Mouse (Mus musculus) heart, embryonic 10.5 days (tissue): ENCODE data around the gene Kcnh2. TPM values are rescaled to one million over a fixed set of nuclear protein-coding genes. Genes with fewer than 3 reads are reported as not detected.

ENCODE experiments used
- DNase-seq: peaks from one replicate; pipeline ENCODE4 v3.0.0-alpha.2; 2017; ENCODE audit warnings: low spot score
- H3K27ac ChIP-seq: fragments of 300-500 bp; sonication (generic); 2 replicates; pipeline ENCODE4 v1.5.1; 2016; ENCODE audit warnings: mild to moderate bottlenecking
- H3K27me3 ChIP-seq: fragments of 300-500 bp; sonication (generic); 2 replicates; pipeline ENCODE4 v1.6.1; 2016; ENCODE audit warnings: mild to moderate bottlenecking; ENCODE audit not compliant: poor library complexity, insufficient read depth, severe bottlenecking
- H3K36me3 ChIP-seq: fragments of 300-500 bp; sonication (generic); 2 replicates; pipeline ENCODE4 v1.6.1; 2016; ENCODE audit warnings: mild to moderate bottlenecking, moderate library complexity
- H3K4me1 ChIP-seq: fragments of 300-500 bp; sonication (generic); 2 replicates; pipeline ENCODE4 v1.6.1; 2016; ENCODE audit warnings: mild to moderate bottlenecking
- H3K4me3 ChIP-seq: fragments of 300-500 bp; sonication (generic); 2 replicates; pipeline ENCODE4 v1.5.1; 2016; ENCODE audit warnings: mild to moderate bottlenecking, moderate library complexity
- H3K9me3 ChIP-seq: fragments of 300-500 bp; sonication (generic); 2 replicates; pipeline ENCODE4 v1.6.1; 2016; ENCODE audit warnings: mild to moderate bottlenecking, moderate library complexity
- whole genome bisulfite sequencing: fragments of 180-500 bp; shearing (Covaris S2); methylation state at CpG from one replicate; pipeline ENCODE4 v1.1.7; 2016; 5-methylcytosine and 5-hydroxymethylcytosine counted together
- polyA plus RNA-seq: library from polyadenylated mRNA; unstranded; fragments of >200 nt; fragmentation: Nextera tagmentation; extraction: Ambion mirVana; gene quantifications from 2 replicates; pipeline ENCODE4 v1.2.1, GENCODE M21; 2016

Gene Kcnh2
- polyA plus RNA-seq, 1 experiment from 2014 or later = 28.8 TPM

DNA sequence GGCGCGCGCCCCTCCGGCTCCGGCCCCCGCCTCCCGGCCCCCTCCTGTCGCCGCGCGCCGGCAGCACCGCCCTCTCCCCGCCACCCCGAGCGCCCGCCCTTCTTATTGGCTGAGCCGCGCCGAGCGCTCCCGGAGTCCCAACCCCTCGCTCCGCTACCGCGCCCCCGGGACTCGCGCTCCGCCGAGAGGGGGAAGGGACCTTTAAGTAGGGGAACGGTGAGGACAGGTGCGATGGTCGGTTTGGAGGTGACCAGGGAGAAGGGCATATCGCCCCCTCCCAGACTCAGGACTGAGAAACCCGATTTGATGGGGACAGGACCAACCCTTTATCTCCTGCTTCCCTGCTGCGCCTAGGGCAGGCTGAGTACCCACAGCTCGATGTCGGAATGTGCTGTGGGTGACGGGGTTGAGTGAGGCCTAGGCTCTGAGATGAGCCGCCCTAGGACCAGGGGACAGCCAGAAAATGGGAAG is 332 bp upstream of the Kcnh2 start:
- Histone ChIP-seq H3K27ac (peak overlapping the region; percentile 99), H3K4me1 (peaks cover 75% of the 10 kb centered on the region), H3K9me3 (no peaks in the 10 kb centered on the region), H3K4me3 (peak overlapping the region; percentile 88), H3K27me3 (peaks cover 35% of the 10 kb centered on the region), H3K36me3 (peaks cover 13% of the 10 kb centered on the region)
- DNase-seq = peak; percentile 94
- WGBS = 4% methylated on average over 31 of the region's 41 CpGs

DNA sequence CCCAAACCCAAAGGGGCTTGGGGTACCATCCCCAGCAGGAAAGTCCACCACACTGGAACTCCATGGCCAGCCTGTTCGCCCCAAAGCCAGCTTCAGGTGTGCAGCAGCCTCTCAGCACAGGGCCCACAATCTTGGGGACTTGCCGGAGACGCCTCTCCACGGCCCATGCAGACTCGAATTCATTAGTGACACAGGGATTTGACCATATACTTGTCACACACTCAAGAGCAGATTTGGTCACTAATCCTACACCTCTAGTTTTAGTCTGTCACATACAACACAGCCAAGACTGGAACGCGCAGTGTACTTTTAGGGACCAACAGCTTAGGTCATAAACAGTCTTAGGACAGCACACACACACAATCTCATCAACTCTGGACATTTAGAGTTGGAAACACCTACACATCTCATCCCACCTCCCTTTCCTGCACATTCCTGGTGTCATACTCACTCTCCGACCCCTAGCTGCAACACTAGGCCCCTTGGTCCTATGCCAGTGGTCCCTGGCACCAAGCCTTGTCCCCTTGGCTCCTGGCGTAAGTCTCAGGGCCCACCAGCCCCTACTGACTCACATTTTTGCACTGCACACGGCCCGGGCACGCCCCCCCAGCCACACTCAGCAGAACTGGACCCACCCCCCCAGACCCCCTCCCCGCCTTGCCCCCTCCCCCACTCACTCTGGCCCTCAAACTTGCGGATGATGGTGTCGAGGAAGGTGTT is 713 bp downstream of the Kcnh2 start:
- DNase-seq = no peak
- Histone ChIP-seq H3K27ac (peak overlapping the region; percentile 99), H3K4me3 (peak overlapping the region; percentile 88), H3K9me3 (no peaks in the 10 kb centered on the region), H3K36me3 (peaks cover 24% of the 10 kb centered on the region), H3K27me3 (peaks cover 35% of the 10 kb centered on the region), H3K4me1 (peaks cover 83% of the 10 kb centered on the region)
- 23% methylated on average over 15 of the region's 15 CpGs for WGBS

DNA sequence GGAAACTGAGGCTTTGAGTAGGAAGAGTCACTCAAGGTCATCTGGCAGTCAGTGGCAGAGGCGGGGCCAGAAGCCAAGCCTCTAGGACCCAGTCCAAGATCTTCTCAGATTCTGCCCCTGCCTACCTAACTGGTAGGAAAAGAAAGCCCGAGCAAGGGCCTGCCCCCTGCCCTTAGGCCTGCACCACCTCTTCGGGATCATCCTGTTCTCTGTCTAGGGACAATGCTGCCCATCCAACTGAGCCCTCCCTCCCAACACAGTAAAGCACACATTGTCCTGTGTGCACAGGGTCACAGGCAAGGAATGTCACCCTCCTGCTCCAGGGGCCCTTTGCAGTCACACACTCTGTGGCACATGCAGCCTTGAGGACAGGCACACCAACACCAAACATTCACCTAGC is 1.3 kb downstream of the Kcnh2 start:
- DNase-seq = no peak
- Histone ChIP-seq H3K27me3 (peaks cover 35% of the 10 kb centered on the region), H3K9me3 (no peaks in the 10 kb centered on the region), H3K27ac (peak overlapping the region; percentile 99), H3K36me3 (peaks cover 30% of the 10 kb centered on the region), H3K4me1 (peaks cover 89% of the 10 kb centered on the region), H3K4me3 (peak overlapping the region; percentile 88)
- WGBS = 33% methylated on average over 3 of the region's 3 CpGs

DNA sequence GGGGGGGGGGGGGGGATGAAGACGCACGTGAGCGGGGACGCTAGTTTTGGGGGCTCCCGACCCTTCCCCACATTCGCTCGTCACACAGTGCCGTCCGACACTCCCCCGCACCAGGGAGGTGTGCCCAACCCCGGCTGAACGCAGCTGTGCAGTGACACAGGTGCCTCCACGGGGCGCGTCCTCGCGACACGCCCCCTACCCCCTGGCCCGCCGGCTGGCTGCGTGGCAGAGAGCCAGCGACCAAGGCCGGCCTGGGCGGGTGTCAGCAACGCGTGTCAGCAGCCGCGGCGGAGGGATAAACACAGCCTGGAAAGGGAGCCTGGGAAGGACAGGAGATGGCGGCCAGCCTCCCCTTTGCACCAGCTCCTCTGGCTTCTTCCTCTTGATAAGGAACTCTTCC is 2.9 kb downstream of the Kcnh2 start:
- WGBS = 0% methylated on average over 30 of the region's 30 CpGs
- Histone ChIP-seq H3K4me1 (peaks cover 90% of the 10 kb centered on the region), H3K36me3 (peaks cover 36% of the 10 kb centered on the region), H3K4me3 (peak overlapping the region; percentile 88), H3K27ac (peak overlapping the region; percentile 99), H3K27me3 (peaks cover 30% of the 10 kb centered on the region), H3K9me3 (no peaks in the 10 kb centered on the region)
- DNase-seq = no peak

DNA sequence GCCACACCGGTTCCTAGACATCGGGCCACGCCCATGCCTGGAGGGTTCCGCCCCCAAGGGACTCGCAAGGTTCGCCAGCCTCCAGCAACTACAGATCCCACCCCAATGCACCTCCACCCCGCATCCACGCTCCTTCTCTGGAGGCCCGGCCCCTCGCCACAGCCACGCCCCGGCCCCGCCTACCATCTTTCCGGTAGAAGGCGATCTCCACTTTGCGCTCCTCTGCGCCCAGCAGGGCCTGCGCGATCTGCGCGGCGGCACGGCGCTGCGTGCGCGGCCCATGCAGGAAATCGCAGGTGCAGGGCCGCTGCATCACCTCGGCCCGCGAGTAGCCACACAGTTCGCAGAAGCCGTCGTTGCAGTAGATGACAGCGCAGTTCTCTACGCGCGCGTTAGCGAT is 3.3 kb downstream of the Kcnh2 start:
- Histone ChIP-seq H3K36me3 (peaks cover 39% of the 10 kb centered on the region), H3K27ac (peak overlapping the region; percentile 99), H3K27me3 (peaks cover 27% of the 10 kb centered on the region), H3K4me1 (peaks cover 90% of the 10 kb centered on the region), H3K4me3 (peak overlapping the region; percentile 88), H3K9me3 (no peaks in the 10 kb centered on the region)
- DNase-seq = peak; percentile 92
- under 1% methylated on average over 36 of the region's 41 CpGs for WGBS

DNA sequence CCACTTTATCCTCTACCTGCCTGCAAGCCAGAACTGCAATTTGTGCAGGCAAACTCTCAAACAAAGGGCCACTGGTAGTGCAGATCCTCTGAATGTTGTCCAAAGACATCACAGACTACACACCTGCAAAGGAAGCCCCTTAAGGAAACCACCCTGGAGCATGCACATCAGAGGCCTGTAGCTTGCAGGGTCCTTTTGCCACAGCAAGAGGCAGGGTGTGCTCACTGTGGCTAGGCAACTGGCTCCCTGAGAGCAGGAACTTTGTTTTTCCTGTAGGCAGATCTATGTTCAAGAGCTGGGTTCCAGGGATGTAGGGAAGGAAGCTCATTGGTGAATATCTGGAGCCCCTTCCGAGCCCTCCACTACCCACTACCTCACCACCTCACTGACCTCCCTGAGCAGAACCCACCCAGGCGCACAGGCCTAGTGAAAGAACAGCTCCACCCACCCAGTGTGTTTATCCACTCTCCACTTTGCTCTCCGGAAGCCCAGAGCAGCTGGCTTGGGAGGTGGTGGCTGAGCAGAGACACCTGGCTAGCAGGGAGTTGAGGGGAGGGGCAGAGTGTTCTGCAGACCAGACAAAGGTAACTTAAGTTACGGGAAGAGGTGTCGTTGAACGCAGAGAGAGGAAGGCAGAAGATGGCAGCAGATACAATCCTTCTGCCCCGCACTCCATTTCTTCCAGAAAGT is 4.1 kb downstream of the Kcnh2 start:
- peaks cover 90% of the 10 kb centered on the region for H3K4me1 ChIP-seq
- H3K4me3 ChIP-seq = peak overlapping the region; percentile 88
- H3K36me3 ChIP-seq = peaks cover 39% of the 10 kb centered on the region
- DNase-seq = no peak
- no peaks in the 10 kb centered on the region for H3K9me3 ChIP-seq
- 0 out of 2 replicates have a peak overlapping the region, but pooled peaks have one; percentile 99 for H3K27ac ChIP-seq
- peaks cover 24% of the 10 kb centered on the region for H3K27me3 ChIP-seq
- WGBS = 44% methylated on average over 7 of the region's 7 CpGs

DNA sequence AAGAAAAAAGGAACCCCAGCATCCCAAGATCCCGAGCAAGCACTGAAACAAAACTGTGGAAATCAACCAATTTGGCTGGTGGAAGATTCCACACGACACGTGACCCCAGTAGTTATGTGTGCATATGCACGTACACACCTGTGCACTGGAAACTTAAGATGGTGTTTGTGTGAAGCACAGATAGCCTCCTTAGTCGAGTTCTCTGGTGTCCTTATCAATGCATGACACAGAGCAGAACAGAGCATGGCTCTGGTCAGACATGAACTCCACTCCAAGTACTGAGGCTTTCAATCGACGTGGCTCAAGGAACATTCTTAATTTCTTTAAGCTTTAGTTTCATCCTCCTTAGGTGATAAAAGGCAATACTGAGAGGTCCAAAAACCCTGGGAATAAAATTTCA is 5.1 kb downstream of the Kcnh2 start:
- Histone ChIP-seq H3K36me3 (peaks cover 39% of the 10 kb centered on the region), H3K4me3 (no peak overlapping the region), H3K27ac (no peak overlapping the region), H3K9me3 (no peaks in the 10 kb centered on the region), H3K27me3 (peaks cover 21% of the 10 kb centered on the region), H3K4me1 (peaks cover 90% of the 10 kb centered on the region)
- no peak for DNase-seq
- 71% methylated on average over 7 of the region's 7 CpGs for WGBS

DNA sequence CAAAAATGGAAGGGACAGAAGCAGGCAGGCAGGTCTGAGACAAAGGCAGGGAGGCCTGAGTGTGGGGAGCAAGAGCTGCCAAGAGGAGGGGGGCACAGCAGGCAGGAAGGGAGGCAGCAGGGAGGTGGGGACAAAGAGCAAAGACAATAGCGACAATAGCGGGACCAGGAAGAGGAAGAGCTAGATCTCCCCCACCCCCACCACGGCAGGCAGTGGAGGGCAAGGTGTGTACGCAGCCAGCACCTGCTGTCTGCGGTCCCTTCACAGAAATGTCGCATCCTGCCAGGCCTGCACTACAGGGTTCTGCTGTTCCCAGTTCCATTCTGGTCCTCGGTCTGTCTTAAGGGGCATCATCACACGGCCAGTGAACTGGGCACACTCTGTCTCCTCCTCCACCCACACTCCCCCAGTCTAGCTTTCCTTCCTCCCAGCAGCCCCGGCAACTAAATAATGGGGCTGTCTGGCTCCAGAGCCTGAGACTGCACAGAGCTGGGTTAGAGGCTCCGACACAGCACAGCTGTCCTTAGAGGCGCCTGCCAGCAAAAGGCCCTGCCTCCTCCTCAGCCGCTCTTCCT is 6.8 kb downstream of the Kcnh2 start:
- peaks cover 89% of the 10 kb centered on the region for H3K4me1 ChIP-seq
- H3K36me3 ChIP-seq = peaks cover 41% of the 10 kb centered on the region
- no peaks in the 10 kb centered on the region for H3K9me3 ChIP-seq
- H3K27ac ChIP-seq = peak overlapping the region; percentile 79
- no peak for DNase-seq
- WGBS = 20% methylated on average over 12 of the region's 12 CpGs
- H3K27me3 ChIP-seq = peaks cover 6% of the 10 kb centered on the region
- H3K4me3 ChIP-seq = peak overlapping the region; percentile 19; the same call in 1 of the 2 replicates

DNA sequence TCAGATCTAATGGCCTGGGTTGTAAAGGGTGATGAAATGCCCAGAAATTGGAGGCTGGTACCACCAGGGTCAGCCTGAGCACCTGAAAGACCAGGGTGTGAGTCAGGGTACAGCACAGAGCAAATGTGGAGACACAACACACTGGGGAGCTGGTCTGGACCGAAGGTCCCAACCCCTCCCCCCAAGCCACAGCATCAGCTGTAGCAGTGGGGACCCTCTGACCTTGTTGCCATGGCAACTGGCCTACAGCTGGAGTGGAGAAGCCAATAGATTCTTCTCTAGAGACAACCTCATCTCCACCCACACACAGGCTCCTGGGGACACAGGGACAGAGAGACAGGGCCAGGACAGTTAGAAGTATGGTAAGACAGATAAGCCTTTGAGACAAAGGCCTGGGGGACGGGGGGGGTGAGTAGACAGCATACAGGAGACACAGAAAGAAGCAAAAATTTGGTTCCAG is 7.4 kb downstream of the Kcnh2 start:
- Histone ChIP-seq H3K36me3 (peaks cover 44% of the 10 kb centered on the region), H3K27me3 (peaks cover under 1% of the 10 kb centered on the region; the same call in 1 of the 2 replicates), H3K4me1 (peaks cover 89% of the 10 kb centered on the region), H3K4me3 (peak overlapping the region; percentile 19), H3K27ac (peak overlapping the region; percentile 79), H3K9me3 (no peaks in the 10 kb centered on the region)
- 22% methylated on average over 2 of the region's 2 CpGs for whole genome bisulfite sequencing
- no peak for DNase-seq

DNA sequence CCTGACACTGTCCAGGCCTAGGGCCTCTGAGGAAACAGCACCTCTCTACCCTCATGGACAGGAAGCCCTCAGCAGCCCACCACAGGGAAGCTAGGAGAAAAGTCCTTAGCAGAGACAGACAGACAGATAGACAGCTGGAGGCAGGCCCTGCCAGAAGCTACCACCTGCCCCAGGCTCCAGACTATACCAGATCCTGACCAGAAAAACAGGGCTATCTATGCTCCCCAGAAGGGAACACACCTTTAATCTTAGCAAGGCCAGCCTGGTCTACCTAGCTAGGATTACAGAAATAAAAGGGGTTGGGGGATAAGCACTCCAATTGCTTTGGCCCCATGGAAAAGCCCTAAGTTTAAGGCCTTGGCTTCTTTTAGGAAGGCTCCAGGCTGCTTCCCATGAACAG is 8.0 kb downstream of the Kcnh2 start:
- Histone ChIP-seq H3K4me1 (peaks cover 89% of the 10 kb centered on the region), H3K27me3 (no peaks in the 10 kb centered on the region), H3K4me3 (peak overlapping the region; percentile 9; the same call in 1 of the 2 replicates), H3K27ac (peak overlapping the region; percentile 79), H3K9me3 (no peaks in the 10 kb centered on the region), H3K36me3 (peaks cover 50% of the 10 kb centered on the region)
- no peak for DNase-seq

DNA sequence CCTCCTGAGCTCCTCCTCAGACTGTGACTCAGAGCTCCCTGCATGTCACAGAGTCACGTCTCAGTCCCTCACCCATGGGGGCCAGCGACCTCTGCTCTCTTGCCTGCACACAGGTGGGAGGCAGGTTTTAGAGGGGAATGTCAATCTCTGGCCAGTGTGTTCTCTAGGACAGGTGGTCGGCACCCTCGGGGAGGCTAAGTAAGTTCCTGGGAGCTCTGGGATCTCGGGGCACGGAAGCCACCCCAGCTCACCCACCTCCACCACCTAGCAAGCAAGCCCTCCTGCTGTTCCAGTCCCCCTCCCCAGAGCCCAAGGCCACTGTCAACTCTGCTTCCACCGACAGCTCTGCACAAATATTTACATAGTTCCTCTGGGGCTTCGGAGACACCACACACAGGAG is 8.4 kb downstream of the Kcnh2 start:
- peaks cover 50% of the 10 kb centered on the region for H3K36me3 ChIP-seq
- no peaks in the 10 kb centered on the region for H3K27me3 ChIP-seq
- peak overlapping the region; percentile 5; the same call in 1 of the 2 replicates for H3K4me3 ChIP-seq
- peak overlapping the region; percentile 79 for H3K27ac ChIP-seq
- no peak for DNase-seq
- no peaks in the 10 kb centered on the region for H3K9me3 ChIP-seq
- WGBS = 40% methylated on average over 8 of the region's 8 CpGs
- peaks cover 89% of the 10 kb centered on the region for H3K4me1 ChIP-seq

DNA sequence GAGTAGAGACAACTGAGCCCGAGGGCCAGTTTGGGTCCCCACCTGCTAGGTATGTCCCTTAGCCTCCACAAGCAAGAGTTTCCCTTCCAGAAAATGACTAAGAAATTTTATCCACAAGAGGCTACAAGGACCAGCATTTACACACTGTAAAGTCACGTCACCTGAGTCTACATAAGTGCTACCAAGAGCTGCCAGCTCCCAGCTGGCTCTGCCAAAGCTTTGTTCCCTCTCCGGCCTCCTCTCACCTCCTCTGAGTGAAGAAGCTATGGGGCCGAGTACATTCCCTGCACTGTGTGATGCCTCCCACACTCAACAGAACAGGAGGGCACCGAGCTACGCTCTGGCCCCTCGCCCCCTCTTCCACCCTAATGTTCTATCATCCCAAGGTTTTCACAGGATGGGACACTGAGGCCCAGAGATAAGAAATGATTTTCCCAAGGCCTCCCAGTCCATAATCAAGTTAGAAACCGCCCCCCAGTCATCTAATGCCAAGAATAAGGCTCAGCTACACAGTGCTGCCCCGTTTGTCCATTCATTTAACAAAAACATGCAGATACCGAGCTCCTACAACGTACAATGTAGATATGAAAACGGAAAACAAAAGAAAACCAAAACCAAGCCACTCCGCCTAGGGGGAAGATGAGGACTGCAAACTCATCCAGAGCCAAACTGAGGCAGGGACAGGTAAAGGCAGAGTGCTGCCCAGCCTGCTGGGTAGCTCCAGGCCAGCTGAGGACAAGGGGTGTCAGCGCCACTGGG is 9.0 kb downstream of the Kcnh2 start:
- H3K4me1 ChIP-seq = peaks cover 89% of the 10 kb centered on the region
- peaks cover 44% of the 10 kb centered on the region for H3K36me3 ChIP-seq
- DNase-seq = no peak
- H3K27me3 ChIP-seq = no peaks in the 10 kb centered on the region
- no peaks in the 10 kb centered on the region for H3K9me3 ChIP-seq
- H3K4me3 ChIP-seq = no peak overlapping the region
- H3K27ac ChIP-seq = peak overlapping the region; percentile 79
- 71% methylated on average over 14 of the region's 14 CpGs for WGBS
